Mouse (Mus musculus) lung, adult 2 months (tissue): ENCODE results near the gene Ebf1. TPM values are rescaled to one million over a fixed set of nuclear protein-coding genes. Genes with fewer than 3 reads are reported as not detected.

Experiments used
- DNase-seq: peaks from one replicate; pipeline ENCODE4 v3.0.0; 2022
- H3K4me1 ChIP-seq: fragments of 200-500 bp; 2 replicates; pipeline ENCODE4 v1.6.1; 2011; ENCODE audit warnings: low read length; ENCODE audit not compliant: control insufficient read depth, insufficient read depth
- H3K4me3 ChIP-seq: fragments of 200-500 bp; replicated peaks from 2 replicates; pipeline ENCODE3; 2011; ENCODE audit warnings: low read depth, mild to moderate bottlenecking, control low read depth, low read length; ENCODE audit errors: extremely low read depth
- CTCF ChIP-seq: fragments of 200-500 bp; IDR thresholded peaks from 2 replicates; pipeline ENCODE4 v1.5.1; 2011; ENCODE audit warnings: mild to moderate bottlenecking, low read length, control low read depth; ENCODE audit not compliant: insufficient read depth
- POLR2A ChIP-seq: fragments of 200-500 bp; IDR thresholded peaks from 2 replicates; pipeline ENCODE4 v1.6.1; 2011; ENCODE audit warnings: low read depth, mild to moderate bottlenecking, control low read depth, low read length, borderline replicate concordance; ENCODE audit errors: extremely low read depth
- WGBS: fragments of 180-500 bp; shearing (Covaris S2); methylation state at CpG from one replicate; pipeline ENCODE4 v1.1.7; 2018; 5-methylcytosine and 5-hydroxymethylcytosine counted together
- polyA plus RNA-seq: library from polyadenylated mRNA; depleted of rRNA; stranded (reverse); fragments of >200 nt; gene quantifications from 2 replicates; pipeline ENCODE4 v1.2.3, GENCODE M21; 2012

Gene Ebf1
- polyA plus RNA-seq, 1 experiment = 11.8 TPM

GRCm38 (mm10) chr11:44707381-44708289 lies 90.5 kb downstream of the Ebf1 start:
- no peak for DNase-seq

GRCm38 (mm10) chr11:44708290-44708685 lies 91.2 kb downstream of the Ebf1 start:
- no peak overlapping the region for H3K4me3 ChIP-seq
- no peak for DNase-seq
- peaks cover 3% of the 10 kb centered on the region for H3K4me1 ChIP-seq
- TF ChIP-seq CTCF = no peak
- WGBS = 62% methylated on average over 6 of the region's 6 CpGs

More at GRCm38 (mm10) chr11:44707381-44708289, 90.5 kb downstream of the Ebf1 start:
- no peak for TF ChIP-seq CTCF
- no peak for TF ChIP-seq POLR2A
- H3K4me1 ChIP-seq = peaks cover 3% of the 10 kb centered on the region
- whole genome bisulfite sequencing = 28% methylated on average over 13 of the region's 13 CpGs
- H3K4me3 ChIP-seq = no peak overlapping the region

GRCm38 (mm10) chr11:44709073-44709618 lies 92.0 kb downstream of the Ebf1 start:
- H3K4me1 ChIP-seq = peaks cover 3% of the 10 kb centered on the region
- no peak overlapping the region for H3K4me3 ChIP-seq
- no peak for TF ChIP-seq POLR2A
- no peak for DNase-seq

- TF ChIP-seq POLR2A (no peak), CTCF (no peak)
- 76% methylated on average over 6 of the region's 6 CpGs for WGBS
- DNase-seq = no peak
- Histone ChIP-seq H3K4me1 (peaks cover 3% of the 10 kb centered on the region), H3K4me3 (no peak overlapping the region)
Observed at GRCm38 (mm10) chr11:44709869-44710460, 92.8 kb downstream of the Ebf1 start.

GRCm38 (mm10) chr11:44710861-44711260 lies 93.7 kb downstream of the Ebf1 start:
- DNase-seq = no peak
- TF ChIP-seq CTCF (no peak), POLR2A (no peak)
- H3K4me1 ChIP-seq = peaks cover 3% of the 10 kb centered on the region

GRCm38 (mm10) chr11:44714188-44714587 lies 97.1 kb downstream of the Ebf1 start:
- TF ChIP-seq POLR2A = no peak
- no peak for TF ChIP-seq CTCF
- DNase-seq = no peak
- 78% methylated on average over 5 of the region's 5 CpGs for WGBS
- H3K4me1 ChIP-seq = no peaks in the 10 kb centered on the region; the same call in 1 of the 2 replicates
- H3K4me3 ChIP-seq = no peak overlapping the region

More at GRCm38 (mm10) chr11:44710861-44711260, 93.7 kb downstream of the Ebf1 start:
- H3K4me3 ChIP-seq = no peak overlapping the region

- no peak for DNase-seq
- H3K4me1 ChIP-seq = no peaks in the 10 kb centered on the region; the same call in 1 of the 2 replicates
Observed at GRCm38 (mm10) chr11:44715776-44716175, 98.7 kb downstream of the Ebf1 start.

GRCm38 (mm10) chr11:44716928-44717327 lies 99.8 kb downstream of the Ebf1 start:
- Histone ChIP-seq H3K4me1 (no peaks in the 10 kb centered on the region; the same call in 1 of the 2 replicates), H3K4me3 (no peak overlapping the region)
- DNase-seq = no peak
- 46% methylated on average over 6 of the region's 6 CpGs for WGBS
- TF ChIP-seq POLR2A (no peak), CTCF (no peak)

More at GRCm38 (mm10) chr11:44715776-44716175, 98.7 kb downstream of the Ebf1 start:
- H3K4me3 ChIP-seq = no peak overlapping the region
- WGBS = 31% methylated on average over 4 of the region's 4 CpGs
- no peak for TF ChIP-seq CTCF
- TF ChIP-seq POLR2A = no peak

- 80% methylated on average over 7 of the region's 7 CpGs for WGBS
- H3K4me1 ChIP-seq = no peaks in the 10 kb centered on the region; the same call in 1 of the 2 replicates
- DNase-seq = no peak
- TF ChIP-seq POLR2A = no peak
- TF ChIP-seq CTCF = no peak
- no peak overlapping the region for H3K4me3 ChIP-seq
Observed at GRCm38 (mm10) chr11:44717636-44718035, 100.5 kb downstream of the Ebf1 start.
